Mouse (Mus musculus): Measurements from ENCODE around the gene Atad3a.
"Not testable (repeated sequence)": the region's sequence is repeated elsewhere in the genome, so short reads cannot be mapped to it uniquely, and the experiment has no call there.

Gene Atad3a

DNA sequence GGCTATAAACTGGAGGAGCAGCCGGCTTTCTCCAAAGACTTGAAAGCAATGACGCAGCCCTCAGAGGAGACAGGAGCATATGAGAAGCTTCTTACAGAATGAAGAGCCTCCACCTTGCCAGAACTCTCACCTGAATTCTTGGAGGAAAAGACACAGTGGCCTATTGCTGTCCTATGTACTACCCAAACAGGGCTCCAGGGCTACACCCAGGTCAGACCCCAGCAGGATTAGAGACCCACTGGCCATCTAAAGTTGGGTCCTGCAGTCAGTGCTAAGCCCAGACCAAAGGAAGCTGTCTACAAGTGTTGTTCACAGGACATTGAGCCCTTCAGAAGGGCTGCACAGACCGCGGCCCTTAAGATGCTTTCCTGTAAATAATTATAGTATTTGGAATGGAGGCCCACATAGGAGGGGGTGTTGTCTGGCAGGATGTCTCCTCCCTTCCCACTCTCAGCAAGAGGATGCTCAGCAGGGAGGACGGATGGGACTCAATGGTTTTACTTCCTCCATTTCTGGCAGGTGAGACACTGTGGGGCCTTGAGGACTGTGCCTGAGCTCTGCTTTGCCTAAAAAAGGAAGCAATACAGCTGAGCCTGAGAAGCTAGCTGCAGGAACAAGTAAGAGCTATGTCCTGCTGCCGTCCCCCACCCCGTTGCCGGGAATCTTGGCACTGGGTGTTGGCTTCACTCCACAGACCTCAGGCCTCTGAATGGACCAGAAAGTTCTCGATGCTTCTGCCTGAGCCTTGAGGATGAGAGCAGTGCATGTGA is 14.3 kb upstream of the Atad3a start:
- DNase-seq (ENCODE audit: low spot score in 2 of 2) = peak in 1 of 2 experiments; percentile 28

DNA sequence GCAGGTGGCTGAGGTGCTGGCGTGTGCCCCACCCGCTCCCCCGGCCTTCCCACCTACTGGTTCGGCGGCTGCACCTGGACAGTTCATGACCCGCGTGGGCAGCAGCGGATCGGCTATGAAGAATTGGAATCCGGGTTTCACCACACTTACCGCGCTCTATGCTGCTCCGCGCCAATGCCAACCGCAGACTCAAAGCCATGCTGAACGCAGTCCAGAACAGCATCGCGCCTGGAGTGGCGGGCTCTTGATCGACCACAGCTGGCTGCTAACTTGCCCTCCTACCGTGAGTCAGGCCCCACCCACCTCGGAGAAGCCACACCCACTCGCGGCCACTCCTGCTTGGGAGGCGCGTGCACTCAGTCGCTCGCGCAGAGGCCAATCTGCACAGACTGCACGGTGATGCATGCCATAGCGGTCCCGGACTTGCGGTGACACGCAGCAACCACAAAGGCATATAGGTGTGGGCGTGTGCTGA is 13.4 kb upstream of the Atad3a start, which contains the start of gene Vwa1:
TSS of gene Vwa1 (minus strand) at position 419 of the 475 bp plus-strand sequence.
- peak; percentile 63 to 77 for DNase-seq (ENCODE audit: low spot score in 2 of 2)

DNA sequence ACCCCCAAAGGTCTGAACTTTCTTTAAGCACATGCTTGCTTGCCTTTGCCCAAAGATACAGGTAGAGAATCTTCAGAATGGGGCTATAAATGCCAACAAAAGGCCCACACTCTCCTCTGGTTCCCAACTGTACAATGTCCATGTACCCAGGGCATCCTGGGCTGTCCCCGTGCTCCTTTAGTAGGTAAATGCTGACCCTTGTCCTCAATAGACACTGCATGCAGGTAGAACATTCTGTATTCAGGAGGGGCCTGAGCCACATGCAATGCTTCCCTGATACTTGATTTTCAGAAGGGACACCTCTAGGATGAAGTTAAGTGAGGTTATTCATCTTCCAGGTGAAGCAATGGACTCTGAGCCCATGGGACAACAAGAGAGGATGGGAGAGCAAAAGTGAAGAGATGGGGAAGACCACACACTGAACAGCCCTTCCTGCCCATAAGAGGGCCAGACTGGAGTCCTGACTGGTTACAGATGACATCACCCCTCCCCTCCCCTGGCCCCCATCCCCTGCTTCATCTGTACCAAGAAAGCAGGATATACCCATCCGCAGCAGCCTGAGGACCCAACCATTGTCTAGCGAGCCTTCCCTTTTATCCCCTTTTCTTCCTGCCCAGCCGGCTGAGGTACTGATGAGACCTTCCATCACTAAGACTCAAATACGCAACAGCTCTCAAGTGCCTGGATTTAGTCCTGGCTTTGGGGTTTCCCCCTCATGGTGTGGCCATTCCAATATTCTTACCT is 12.6 kb upstream of the Atad3a start:
- DNase-seq (ENCODE audit: low spot score in 2 of 2) = no peak

DNA sequence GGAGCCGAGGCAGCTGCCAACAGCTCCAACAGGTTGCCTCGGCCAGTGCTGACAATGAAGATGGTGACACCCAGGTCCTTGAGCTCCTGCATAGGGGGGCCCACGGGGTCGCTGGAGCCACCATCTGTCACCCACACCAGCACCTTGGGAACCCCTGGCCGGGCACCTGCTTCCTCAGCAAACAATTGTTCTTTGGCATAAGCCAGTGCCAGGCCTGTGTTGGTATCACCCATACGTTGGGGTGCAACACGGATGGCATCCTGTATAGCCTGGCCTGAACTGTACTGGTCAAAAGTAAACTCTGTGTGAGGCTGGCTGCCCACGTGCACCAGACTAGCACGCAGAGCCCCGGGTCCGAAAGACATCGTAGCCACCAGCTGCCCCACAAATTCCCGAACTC is 11.9 kb upstream of the Atad3a start:
- no peak for DNase-seq (ENCODE audit: low spot score in 2 of 2)

DNA sequence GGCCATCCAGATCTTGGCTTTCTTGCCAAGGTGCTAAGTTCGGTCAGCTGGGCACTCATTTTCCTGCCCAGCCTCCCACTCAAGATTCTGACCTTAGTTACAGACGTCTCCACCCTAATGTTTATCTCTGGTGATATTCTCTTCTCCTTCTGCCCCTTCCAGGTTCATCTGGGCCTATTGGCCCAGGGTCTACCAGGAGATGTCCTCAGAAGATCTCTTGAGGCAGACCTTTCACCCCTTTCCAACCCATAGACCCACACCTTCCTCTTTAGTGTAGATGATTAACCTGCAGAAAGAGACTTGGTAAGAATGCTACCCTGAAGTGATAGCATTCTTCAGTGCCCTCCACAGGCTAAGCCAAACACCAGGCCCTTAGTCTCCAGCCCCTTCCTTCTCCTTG is 10.8 kb upstream of the Atad3a start:
- no peak for DNase-seq (ENCODE audit: low spot score in 2 of 2)

DNA sequence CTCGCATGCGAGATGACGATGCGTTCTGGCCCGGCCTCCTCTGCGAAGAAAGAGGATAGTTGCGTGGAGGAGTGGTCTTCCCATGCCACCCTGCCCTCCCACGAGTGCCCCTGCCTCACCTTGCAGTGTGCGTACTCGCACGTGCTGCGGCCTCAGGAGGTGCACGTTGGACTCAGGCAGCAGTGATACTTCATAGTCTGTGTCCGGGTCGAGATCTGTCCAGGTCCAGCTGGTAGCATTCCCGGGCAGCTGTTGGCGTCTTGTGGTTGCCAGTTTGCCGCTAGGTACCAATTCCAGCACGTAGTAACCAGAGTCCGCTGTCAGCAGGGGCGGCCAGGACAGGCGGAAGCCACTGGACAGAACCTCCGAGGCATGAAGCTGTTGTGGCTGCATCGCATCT is 9.7 kb upstream of the Atad3a start:
- no peak for DNase-seq (ENCODE audit: low spot score in 2 of 2)

DNA sequence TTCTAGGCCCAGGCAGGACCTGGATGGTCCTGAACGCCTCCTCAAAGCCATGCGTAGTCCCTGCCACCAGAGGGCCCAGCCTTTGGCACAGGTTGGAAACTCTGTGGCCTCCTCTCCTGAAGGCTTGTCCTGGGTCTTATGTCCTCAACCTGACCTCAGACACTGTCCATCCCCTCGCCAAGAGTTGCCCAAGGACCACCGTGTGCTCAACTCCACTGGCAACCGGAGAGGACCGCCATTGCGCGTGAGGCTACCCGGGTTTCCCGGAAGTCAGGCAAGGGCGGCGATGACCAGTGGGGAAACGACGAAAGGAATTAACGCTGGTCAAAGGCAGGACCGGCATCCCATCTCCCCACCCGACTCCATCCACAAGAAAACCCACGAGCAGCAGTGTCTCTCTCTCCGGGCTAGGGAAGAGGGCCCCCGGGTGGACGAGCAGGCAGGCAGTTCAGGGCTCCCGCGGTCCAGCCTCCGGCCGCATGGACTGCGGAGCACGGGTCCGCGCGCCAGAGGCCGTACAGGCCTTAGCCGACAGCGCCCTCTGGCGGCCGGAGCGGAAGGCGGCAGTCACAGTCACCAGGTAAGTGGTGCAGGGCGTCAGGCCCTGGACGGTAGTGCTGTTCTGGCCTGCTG is 9.1 kb upstream of the Atad3a start:
- peak; percentile 85 to 88 for DNase-seq (ENCODE audit: low spot score in 2 of 2)

DNA sequence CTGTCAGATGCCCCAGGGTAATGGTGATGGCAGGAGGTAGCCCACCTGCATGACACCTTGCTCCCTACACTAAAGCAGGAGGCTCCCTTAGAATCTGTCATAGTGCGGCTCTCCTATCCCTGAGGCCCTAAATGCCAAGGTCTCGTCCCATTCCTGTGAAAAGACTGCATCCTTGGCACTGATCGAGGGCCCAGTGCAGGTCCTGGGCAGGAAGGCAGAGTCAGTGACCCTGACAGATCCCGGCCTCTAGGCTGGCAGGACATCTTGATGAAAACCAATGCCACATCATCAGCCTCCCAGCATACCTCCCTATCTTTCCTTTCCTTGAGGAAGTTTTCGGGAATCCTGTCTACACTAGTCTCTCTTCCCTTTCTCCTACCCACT is 8.6 kb upstream of the Atad3a start:
- DNase-seq (ENCODE audit: low spot score in 2 of 2) = no peak

DNA sequence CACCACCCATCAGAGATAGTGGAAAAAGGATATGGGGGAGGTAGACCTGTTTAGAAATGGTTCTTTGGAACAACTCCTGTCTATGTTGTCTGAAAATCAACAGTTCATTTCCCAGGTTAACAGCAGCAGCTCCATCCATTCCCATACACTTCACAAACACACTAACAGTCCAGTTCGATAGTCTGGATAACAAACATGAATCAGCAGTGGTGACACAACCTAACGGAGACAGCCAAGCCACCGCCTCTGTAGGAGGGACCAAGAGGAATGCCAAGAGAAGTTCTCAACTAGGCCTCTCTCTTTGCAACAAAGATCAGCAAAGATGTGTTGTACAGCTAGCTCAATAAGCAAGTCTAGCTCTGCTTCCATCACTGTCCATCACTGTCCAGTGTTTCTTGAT is 1.5 kb upstream of the Atad3a start:
- no peak for DNase-seq (ENCODE audit: low spot score in 2 of 2)

DNA sequence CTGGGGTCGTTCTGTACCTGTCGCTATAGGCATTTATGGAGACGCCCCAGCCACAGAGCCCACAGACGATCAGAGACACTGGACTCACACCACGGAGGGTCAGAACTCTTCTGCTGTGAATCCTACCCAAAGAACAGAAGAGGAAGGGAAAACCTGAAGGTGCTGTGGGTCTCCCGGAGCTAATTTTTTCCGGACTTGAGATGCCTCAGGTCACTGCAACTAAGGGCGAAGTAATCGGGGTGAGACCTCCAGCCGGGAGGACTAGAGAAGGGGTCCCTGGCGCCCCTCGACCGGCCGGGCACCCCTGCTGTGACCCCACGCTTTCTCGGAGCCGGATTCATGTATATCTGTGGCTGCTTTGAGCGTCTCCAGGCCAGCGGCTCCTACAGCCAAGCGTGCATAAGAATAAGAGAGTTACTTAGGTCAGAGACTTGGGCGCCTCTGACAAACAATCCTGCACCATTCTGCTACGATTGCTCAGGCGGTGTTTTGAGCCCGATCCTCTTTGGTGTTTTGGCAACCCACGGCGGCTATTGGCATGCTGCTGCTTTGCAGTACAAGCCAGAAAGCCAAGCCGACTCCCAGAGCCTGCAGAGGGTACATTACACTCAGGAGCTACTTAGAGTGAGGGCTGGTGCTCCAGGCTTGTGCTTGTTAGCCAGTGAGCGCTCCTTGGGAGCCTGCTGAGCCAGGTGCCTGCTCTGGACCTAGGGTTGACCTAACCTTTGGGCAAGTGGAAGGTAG is 635 bp upstream of the Atad3a start:
- DNase-seq (ENCODE audit: low spot score in 2 of 2) = no peak

DNA sequence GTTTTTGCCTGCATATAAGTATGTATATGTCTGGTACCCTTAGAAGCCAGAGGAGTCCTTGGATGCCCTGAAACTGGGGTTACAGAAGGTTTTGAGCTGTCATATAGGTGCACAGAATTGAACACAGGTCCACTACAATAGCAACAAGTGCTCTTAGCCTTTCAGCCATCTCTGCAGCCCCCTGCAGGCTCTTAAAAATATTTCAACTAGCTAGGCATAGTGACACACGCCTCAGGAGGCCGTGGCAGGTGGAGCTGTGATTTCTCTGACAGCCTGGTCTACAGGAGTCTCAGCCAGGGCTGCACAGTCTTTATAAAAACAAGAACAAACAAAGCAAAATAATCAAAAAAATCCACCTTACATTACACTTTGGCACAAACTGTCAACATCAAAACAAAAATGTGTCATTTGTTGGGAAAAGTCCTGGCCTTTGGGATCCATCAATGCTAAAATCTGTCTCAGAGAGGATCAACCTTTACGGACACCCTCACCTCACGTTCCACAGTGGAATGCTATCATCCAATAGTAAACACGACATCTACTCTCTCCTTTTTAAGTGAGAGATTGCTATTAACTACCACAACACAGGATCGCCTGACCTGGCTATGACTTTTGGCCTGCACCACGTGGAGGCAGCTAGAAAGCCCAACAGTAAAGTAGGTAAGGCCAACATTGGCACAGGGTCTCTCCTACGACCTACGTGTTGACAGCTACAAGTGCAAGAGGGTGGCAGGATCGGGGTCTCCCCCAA is 856 bp downstream of the Atad3a start:
- DNase-seq (ENCODE audit: low spot score in 2 of 2) = no peak

DNA sequence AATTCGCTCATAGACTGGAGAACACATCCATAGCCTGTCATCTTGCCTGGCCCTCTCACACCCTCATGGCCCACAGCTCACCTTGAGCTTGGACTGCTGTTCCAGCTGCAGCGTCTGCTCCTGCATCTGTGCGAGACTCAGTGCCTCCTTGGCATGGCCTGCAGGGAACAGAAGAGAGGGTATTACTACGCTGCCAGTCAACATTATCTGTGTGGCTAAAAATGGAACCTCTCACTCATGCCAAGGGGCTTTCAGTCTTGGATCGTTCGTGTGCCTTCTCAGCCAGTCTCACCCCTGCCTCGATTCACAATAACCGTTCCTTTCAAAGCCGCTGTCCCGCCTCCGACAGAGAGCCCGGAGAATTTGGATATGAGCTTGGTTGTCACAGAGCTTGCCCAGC is 3.9 kb downstream of the Atad3a start:
- no peak for DNase-seq (ENCODE audit: low spot score in 2 of 2)

DNA sequence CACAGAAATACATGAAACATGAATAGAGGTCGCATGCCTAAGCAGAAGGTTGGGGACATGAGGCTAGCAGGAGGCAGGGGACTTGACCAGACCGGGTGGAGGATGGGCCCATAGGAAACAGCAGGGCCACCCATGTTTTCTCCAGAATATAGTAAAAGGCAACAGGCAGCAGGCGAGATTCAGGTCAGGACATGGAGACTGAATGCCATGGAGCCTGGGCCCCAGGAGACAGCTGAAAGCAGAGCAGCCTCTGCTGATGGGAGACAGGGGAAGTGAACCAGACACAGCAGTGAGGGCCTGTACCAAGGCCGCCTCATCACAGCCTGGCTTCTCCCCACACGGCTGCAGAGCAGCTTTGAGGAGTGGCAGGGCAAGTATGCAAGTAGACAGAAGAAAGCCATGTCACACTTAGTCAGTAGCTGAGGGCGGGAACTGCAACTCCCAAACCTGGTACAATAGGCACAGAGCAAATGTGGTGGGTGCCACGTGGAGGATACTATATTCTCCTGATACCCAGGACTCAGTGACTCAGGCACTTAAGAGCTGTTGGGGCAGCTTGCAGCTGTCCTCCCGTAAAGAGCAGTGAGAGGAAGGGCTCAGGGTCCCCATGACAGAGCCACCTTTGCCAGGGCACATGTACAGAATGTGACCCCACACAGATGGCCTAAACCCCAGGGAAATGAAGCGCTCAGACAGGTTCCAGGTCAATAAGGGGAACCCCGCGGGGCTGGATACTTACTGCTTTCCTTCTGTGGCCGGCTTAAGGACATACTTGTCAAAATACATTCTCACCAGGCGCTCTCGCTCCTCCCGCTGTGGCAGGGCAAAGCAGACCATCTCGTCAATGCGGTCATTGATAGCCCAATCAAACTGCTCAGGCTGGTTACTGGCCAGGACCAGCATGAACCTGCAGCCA is 14.1 kb downstream of the Atad3a start:
- DNase-seq (ENCODE audit: low spot score in 2 of 2) = no peak

DNA sequence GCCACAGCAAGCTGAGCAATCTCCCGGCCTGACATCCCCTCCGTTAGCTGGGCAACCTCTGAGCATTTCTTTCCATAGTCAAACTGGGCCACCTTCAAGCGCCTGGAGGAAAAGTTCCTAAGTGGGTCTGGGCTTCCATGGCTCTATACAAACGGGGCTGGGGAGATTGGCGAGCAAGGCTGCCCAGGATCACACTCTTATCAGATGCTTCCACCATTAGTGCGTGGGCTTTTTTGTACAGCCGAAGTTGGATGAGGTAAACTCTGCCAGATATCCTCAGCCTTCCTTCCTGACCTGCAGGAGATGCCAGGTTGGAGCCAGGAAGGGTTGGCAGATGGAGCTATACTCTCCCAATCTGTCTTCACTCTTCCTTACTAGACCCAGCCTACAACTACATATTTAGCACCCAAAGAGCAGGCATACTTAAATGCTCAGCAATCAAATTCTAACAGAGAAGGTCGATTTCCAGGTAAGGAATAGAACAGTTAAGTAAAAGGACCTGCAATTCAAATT is 14.8 kb downstream of the Atad3a start:
- DNase-seq (ENCODE audit: low spot score in 2 of 2) = no peak

DNA sequence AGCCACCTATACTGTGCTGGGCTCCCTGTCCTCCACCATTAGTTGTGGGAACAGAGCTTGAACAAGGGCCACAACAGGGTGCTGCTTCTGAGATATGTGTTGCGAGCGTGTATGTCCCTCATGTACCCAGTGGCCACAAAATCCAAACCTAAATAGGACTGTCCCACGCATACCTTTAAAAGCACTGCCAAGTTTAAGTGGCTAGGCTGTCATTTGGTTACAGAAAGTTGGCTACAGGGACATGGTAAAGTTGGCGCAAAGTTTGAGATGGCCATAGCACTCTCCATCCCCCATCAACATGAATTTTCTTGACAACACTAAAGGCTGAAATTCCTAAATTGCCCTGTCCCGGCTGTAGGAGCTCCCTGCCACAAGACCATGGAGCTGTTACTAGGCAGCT is 15.8 kb downstream of the Atad3a start:
- no peak for DNase-seq (ENCODE audit: low spot score in 2 of 2)

DNA sequence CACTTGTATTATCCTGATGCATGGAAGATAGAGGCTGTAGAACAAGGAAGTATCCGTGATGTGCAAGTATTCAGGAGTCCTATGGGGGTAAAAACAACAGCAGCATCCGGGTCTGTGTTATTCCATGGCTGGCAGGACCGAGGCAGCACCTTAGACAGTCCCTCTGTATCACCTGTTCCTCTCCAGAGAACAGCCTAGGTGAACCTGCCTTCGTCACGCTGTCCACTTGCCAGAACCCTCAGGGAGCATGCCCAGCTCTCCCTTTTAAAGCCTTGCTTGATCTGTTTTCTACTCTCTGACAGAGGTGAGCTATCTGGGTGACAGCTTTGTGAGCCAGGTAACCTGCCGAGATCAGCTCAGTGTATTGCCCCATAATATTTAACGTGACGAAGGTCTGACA is 16.4 kb downstream of the Atad3a start:
- no peak for DNase-seq (ENCODE audit: low spot score in 2 of 2)

DNA sequence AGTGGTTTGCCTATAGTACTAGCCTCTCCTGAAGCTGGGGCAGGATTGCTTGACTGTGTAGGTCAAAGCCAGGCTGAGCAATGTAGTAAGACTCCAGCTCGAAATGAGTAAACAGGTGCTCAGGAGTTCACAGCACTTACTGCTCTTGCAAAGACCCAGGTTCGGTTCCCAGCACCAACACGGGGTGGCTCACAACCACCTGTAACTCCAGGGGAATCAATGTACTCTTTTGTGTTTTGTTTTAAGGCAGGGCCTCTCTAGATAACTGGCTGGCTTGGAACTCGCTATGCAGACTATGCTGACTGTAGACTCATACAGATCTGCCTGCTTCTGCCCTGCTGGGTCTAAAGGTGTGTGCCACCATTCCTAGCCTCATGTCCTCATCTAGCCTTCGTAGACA is 18.2 kb downstream of the Atad3a start:
- no peak for DNase-seq (ENCODE audit: low spot score in 2 of 2)

DNA sequence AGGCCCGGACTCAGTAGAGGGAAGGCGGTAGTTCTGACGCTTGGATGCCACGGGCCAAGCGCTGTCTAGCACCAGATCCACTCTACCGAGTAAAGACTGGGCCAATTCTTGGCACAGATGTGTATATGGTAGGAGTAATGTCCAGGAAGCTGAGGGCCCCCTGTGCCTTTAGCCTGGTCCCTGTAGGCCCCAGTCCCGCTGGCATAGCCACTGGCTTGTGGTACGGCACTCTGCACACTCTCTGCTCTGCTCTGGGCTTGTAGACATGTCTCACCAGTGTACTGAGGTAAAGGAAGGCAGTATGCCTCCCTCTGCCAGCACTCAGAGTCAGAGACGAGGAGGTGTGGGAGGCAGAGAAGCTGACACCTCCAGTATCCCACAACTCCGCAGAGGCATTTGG is 20.2 kb downstream of the Atad3a start:
- not testable (repeated sequence) for DNase-seq (ENCODE audit: low spot score in 2 of 2)

DNA sequence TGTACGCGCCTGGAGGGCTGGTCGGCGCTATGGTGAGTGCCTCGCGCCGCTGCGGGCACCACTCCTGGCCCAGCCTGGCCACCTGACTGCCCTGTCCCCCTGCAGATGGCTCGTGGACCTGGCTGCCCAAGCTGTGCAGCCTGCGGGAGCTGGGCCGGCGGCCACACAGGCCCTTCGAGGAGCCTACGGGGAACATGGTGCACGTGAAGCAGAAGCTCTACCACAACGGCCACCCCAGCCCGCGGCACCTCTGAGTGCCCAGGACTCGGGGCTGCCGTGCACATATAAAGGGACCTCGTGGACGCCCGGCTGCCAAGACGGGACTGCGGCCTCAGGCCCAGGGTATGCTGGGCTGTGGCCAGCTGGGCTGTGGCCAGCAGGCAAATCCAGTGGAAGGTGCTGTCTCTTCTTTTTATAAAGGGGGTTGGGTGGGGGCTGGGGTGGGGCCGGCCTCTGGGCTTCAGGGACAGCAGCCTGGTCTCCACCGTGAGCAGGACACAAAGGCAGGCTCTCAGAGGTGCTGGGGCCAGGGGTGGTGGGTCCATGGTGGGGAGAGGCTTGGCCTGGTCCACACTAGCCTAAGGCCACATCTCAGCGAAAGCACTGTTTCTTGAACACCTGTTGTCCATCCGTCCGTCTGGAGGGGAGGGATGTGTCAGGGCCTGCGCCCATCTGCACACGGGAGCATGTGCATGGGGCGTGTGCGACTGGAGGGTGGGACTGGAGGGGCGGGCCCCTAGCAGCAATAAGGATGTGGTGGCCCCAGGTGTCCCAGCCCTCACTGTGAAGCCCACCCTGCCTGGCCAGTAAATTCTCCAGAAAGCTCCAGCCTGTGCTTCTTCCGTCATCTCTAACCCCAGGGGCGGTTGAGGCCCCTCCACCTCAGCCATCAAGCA is 20.9 kb downstream of the Atad3a start:
- DNase-seq (ENCODE audit: low spot score in 2 of 2) = no peak

Measured in frontal cortex, postnatal 25 days (tissue).